ENCODE assay signal across 36 mouse cellular contexts in genomic region chr2:180304554-180304953, GRCm38 (mm10). TPM values are rescaled to one million over a fixed set of nuclear protein-coding genes. Genes with fewer than 3 reads are reported as not detected.
DNase-seq lines count a peak whose midpoint lies in the region; ATAC-seq and TF ChIP-seq lines count a peak whose summit lies in the region.
"Had no signal": no experiment of that assay in that cellular context is flagged by ENCODE, and none has a peak within 500 bp of the region (broad histone marks: within the 10 kb centered on the region; RNA-seq: fewer than 3 reads in every experiment).

No protein-coding gene starts in this region.

- no peak for DNase-seq in heart, adult 2 months
- DNase-seq in heart, postnatal 14 days = no peak
- DNase-seq in liver, adult 2 months (ENCODE audit: extremely low read depth, low read depth, low spot score) = no peak
- no peak for DNase-seq in liver, embryonic 11.5 days (ENCODE audit: low spot score)
- DNase-seq in midbrain, embryonic 11.5 days (ENCODE audit: low spot score, missing footprints) = peak; percentile 69
- DNase-seq in stomach, postnatal 0 days (ENCODE audit: low spot score) = no peak
- DNase-seq: adrenal gland, postnatal 14 days; cerebellum, adult 11-12 months; cerebellum, postnatal 10 days; gastrocnemius, postnatal 14 days; kidney, adult 2 months; layer of hippocampus, adult 9-11 months; liver, embryonic 13.5 days; lung, adult 2 months; right cerebral cortex, postnatal 4 days; thymus, postnatal 4 days had no signal

- peak; percentile 38 for TF ChIP-seq CTCF in heart, adult 2 months (IDR thresholded peaks at IDR 0.05)
- peak; percentile 14; the same call in 1 of the 2 replicates for TF ChIP-seq CTCF in liver, adult 2 months (IDR thresholded peaks at IDR 0.05; ENCODE audit: low read depth, low read length)
- peak; percentile 34 for TF ChIP-seq CTCF in stomach, postnatal 0 days (IDR thresholded peaks at IDR 0.05; ENCODE audit: low read depth)

- no peak overlapping the region for H3K4me2 ChIP-seq in liver, embryonic 11.5 days
- H3K4me2 ChIP-seq in midbrain, embryonic 11.5 days = no peak overlapping the region
- no peak overlapping the region for H3K4me2 ChIP-seq in midbrain, embryonic 13.5 days (replicated peaks)
- H3K4me2 ChIP-seq in stomach, postnatal 0 days (replicated peaks; ENCODE audit: low read depth) = no peak overlapping the region
- H3K4me2 ChIP-seq: embryonic facial prominence, embryonic 13.5 days; heart, embryonic 12.5 days; hindbrain, embryonic 14.5 days; limb, embryonic 13.5 days; liver, embryonic 13.5 days; midbrain, embryonic 12.5 days; neural tube, embryonic 13.5 days had no signal

- no peaks in the 10 kb centered on the region for H3K9me3 ChIP-seq in liver, embryonic 11.5 days (ENCODE audit: control insufficient read depth, low read length)
- no peaks in the 10 kb centered on the region for H3K9me3 ChIP-seq in midbrain, embryonic 11.5 days (ENCODE audit: control insufficient read depth, low read length)
- no peaks in the 10 kb centered on the region for H3K9me3 ChIP-seq in midbrain, embryonic 13.5 days
- no peaks in the 10 kb centered on the region for H3K9me3 ChIP-seq in stomach, postnatal 0 days (ENCODE audit: control insufficient read depth, low read length)
- H3K9me3 ChIP-seq: liver, embryonic 13.5 days; midbrain, embryonic 12.5 days; neural tube, embryonic 13.5 days had no signal

- H3K4me1 ChIP-seq in heart, adult 2 months (ENCODE audit: control insufficient read depth, insufficient read depth, low read length) = peaks cover 2% of the 10 kb centered on the region
- no peaks in the 10 kb centered on the region for H3K4me1 ChIP-seq in liver, adult 2 months (ENCODE audit: control insufficient read depth, insufficient read depth, low read length)
- peaks cover 13% of the 10 kb centered on the region for H3K4me1 ChIP-seq in liver, embryonic 11.5 days (replicated peaks; ENCODE audit: control insufficient read depth, insufficient read depth, low read length)
- H3K4me1 ChIP-seq in midbrain, embryonic 11.5 days (ENCODE audit: control insufficient read depth, insufficient read depth, low read length) = no peaks in the 10 kb centered on the region
- H3K4me1 ChIP-seq in midbrain, embryonic 13.5 days (replicated peaks) = no peaks in the 10 kb centered on the region
- H3K4me1 ChIP-seq in stomach, postnatal 0 days (replicated peaks; ENCODE audit: control insufficient read depth, insufficient read depth) = no peaks in the 10 kb centered on the region
- H3K4me1 ChIP-seq: embryonic facial prominence, embryonic 13.5 days; limb, embryonic 13.5 days; midbrain, embryonic 12.5 days; neural tube, embryonic 13.5 days had no signal

- H3K36me3 ChIP-seq in heart, adult 2 months (ENCODE audit: control insufficient read depth, insufficient read depth, low read length) = no peaks in the 10 kb centered on the region
- H3K36me3 ChIP-seq in liver, adult 2 months (ENCODE audit: control insufficient read depth, insufficient read depth, low read length) = no peaks in the 10 kb centered on the region
- H3K36me3 ChIP-seq in liver, embryonic 11.5 days (ENCODE audit: control insufficient read depth, insufficient read depth, low read length) = no peaks in the 10 kb centered on the region
- no peaks in the 10 kb centered on the region for H3K36me3 ChIP-seq in midbrain, embryonic 11.5 days (ENCODE audit: control insufficient read depth, insufficient read depth, low read length)
- no peaks in the 10 kb centered on the region for H3K36me3 ChIP-seq in midbrain, embryonic 13.5 days
- H3K36me3 ChIP-seq in stomach, postnatal 0 days (ENCODE audit: control insufficient read depth, insufficient read depth, low read length) = no peaks in the 10 kb centered on the region
- H3K36me3 ChIP-seq: embryonic facial prominence, embryonic 13.5 days; heart, embryonic 12.5 days; limb, embryonic 13.5 days; liver, embryonic 13.5 days; midbrain, embryonic 12.5 days; neural tube, embryonic 13.5 days had no signal

- no peak for TF ChIP-seq EP300 in heart, adult 2 months (IDR thresholded peaks at IDR 0.05; ENCODE audit: insufficient read depth, low read depth, low read length)
- no peak for TF ChIP-seq EP300 in stomach, postnatal 0 days (optimal IDR thresholded peaks at IDR 0.05)

- H3K79me2 ChIP-seq in heart, adult 2 months (replicated peaks; ENCODE audit: control insufficient read depth, insufficient read depth, low read length) = no peaks in the 10 kb centered on the region
- H3K79me2 ChIP-seq in liver, adult 2 months (ENCODE audit: control insufficient read depth, insufficient read depth, low read length) = no peaks in the 10 kb centered on the region

- intact Hi-C loops in heart, adult 2 months (cut with DNase I) = no loop called here
- intact Hi-C loops in heart, postnatal 14 days (cut with DNase I) = no loop called here

- no peaks in the 10 kb centered on the region for H3K27me3 ChIP-seq in heart, adult 2 months (ENCODE audit: control insufficient read depth, insufficient read depth, low read length)
- no peaks in the 10 kb centered on the region for H3K27me3 ChIP-seq in liver, adult 2 months (ENCODE audit: control insufficient read depth, insufficient read depth, low read length)
- H3K27me3 ChIP-seq in liver, embryonic 11.5 days (replicated peaks; ENCODE audit: control insufficient read depth, insufficient read depth, low read length) = no peaks in the 10 kb centered on the region
- no peaks in the 10 kb centered on the region for H3K27me3 ChIP-seq in midbrain, embryonic 11.5 days (ENCODE audit: control insufficient read depth, insufficient read depth, low read length)
- H3K27me3 ChIP-seq in midbrain, embryonic 13.5 days = no peaks in the 10 kb centered on the region
- no peaks in the 10 kb centered on the region for H3K27me3 ChIP-seq in stomach, postnatal 0 days (ENCODE audit: control insufficient read depth, insufficient read depth, low read length)
- H3K27me3 ChIP-seq: embryonic facial prominence, embryonic 13.5 days; heart, embryonic 12.5 days; limb, embryonic 13.5 days; liver, embryonic 13.5 days; neural tube, embryonic 13.5 days had no signal

- no peak overlapping the region for H3K27ac ChIP-seq in heart, adult 2 months
- no peak overlapping the region for H3K27ac ChIP-seq in liver, adult 2 months (replicated peaks; ENCODE audit: insufficient read depth, low read depth, low read length)
- no peak overlapping the region for H3K27ac ChIP-seq in liver, embryonic 11.5 days (ENCODE audit: low read depth, low read length)
- H3K27ac ChIP-seq in midbrain, embryonic 11.5 days (ENCODE audit: low read depth, low read length) = no peak overlapping the region
- H3K27ac ChIP-seq in midbrain, embryonic 13.5 days = no peak overlapping the region
- H3K27ac ChIP-seq in stomach, postnatal 0 days (replicated peaks) = no peak overlapping the region
- H3K27ac ChIP-seq: embryonic facial prominence, embryonic 13.5 days; hindbrain, embryonic 14.5 days; limb, embryonic 13.5 days; liver, embryonic 13.5 days; midbrain, embryonic 12.5 days; neural tube, embryonic 13.5 days had no signal

- no peak overlapping the region for H3K9ac ChIP-seq in heart, adult 2 months (ENCODE audit: low read depth, low read length)
- no peak overlapping the region for H3K9ac ChIP-seq in liver, adult 2 months (ENCODE audit: low read depth, low read length)
- no peak overlapping the region for H3K9ac ChIP-seq in liver, embryonic 11.5 days (ENCODE audit: low read depth, low read length)
- H3K9ac ChIP-seq in midbrain, embryonic 11.5 days (ENCODE audit: low read length) = no peak overlapping the region
- no peak overlapping the region for H3K9ac ChIP-seq in midbrain, embryonic 13.5 days (replicated peaks)
- no peak overlapping the region for H3K9ac ChIP-seq in stomach, postnatal 0 days (ENCODE audit: low read length)
- H3K9ac ChIP-seq: embryonic facial prominence, embryonic 13.5 days; heart, embryonic 12.5 days; hindbrain, embryonic 14.5 days; limb, embryonic 13.5 days; liver, embryonic 13.5 days; midbrain, embryonic 12.5 days; neural tube, embryonic 13.5 days had no signal

- no peak overlapping the region for H3K4me3 ChIP-seq in heart, adult 2 months
- H3K4me3 ChIP-seq in liver, adult 2 months (ENCODE audit: insufficient read depth, low read depth, low read length) = no peak overlapping the region
- no peak overlapping the region for H3K4me3 ChIP-seq in liver, embryonic 11.5 days (ENCODE audit: low read depth, low read length)
- no peak overlapping the region for H3K4me3 ChIP-seq in midbrain, embryonic 11.5 days (ENCODE audit: low read depth, low read length)
- no peak overlapping the region for H3K4me3 ChIP-seq in midbrain, embryonic 13.5 days (replicated peaks)
- no peak overlapping the region for H3K4me3 ChIP-seq in stomach, postnatal 0 days (ENCODE audit: low read depth, low read length)
- H3K4me3 ChIP-seq: embryonic facial prominence, embryonic 13.5 days; heart, embryonic 12.5 days; limb, embryonic 13.5 days; liver, embryonic 13.5 days; midbrain, embryonic 12.5 days; neural tube, embryonic 13.5 days had no signal

- no peak for ATAC-seq in liver, embryonic 11.5 days (replicated peaks; ENCODE audit: low FRiP score)
- ATAC-seq in midbrain, embryonic 11.5 days (ENCODE audit: low FRiP score) = no peak
- no peak for ATAC-seq in midbrain, embryonic 13.5 days
- no peak for ATAC-seq in stomach, postnatal 0 days (ENCODE audit: low FRiP score, low TSS enrichment)
- no peak for ATAC-seq in megakaryocyte-erythroid progenitor cell, adult 5-6 weeks (replicated peaks; ENCODE audit: low FRiP score, low TSS enrichment, poor library complexity, severe bottlenecking)
- ATAC-seq: forebrain, embryonic 16.5 days; inflammation-experienced regulatory T-cells, adult 6 months; Patski had no signal

- no peak for TF ChIP-seq POLR2A in heart, adult 2 months (IDR thresholded peaks at IDR 0.05; ENCODE audit: insufficient read depth, low read depth, low read length)
- no peak for TF ChIP-seq POLR2A in liver, adult 2 months (IDR thresholded peaks at IDR 0.05; ENCODE audit: extremely low read depth, insufficient read depth, low read length)

- 68% methylated on average over 4 of the region's 4 CpGs for WGBS in heart, adult 2 months
- WGBS in liver, adult 2 months = 58% methylated on average over 4 of the region's 4 CpGs
- 49% methylated on average over 4 of the region's 4 CpGs for WGBS in liver, embryonic 11.5 days
- 62% methylated on average over 4 of the region's 4 CpGs for WGBS in midbrain, embryonic 11.5 days
- WGBS in midbrain, embryonic 13.5 days = 59% methylated on average over 4 of the region's 4 CpGs
- WGBS in stomach, postnatal 0 days = 45% methylated on average over 4 of the region's 4 CpGs

RNA-seq across cellular contexts. Expression of gene Rbbp8nl, which starts 14.9 kb away (rescaled TPM):
- not detected for total RNA-seq in heart, adult 2 months (2021)
- not detected in 2 replicates for polyA plus RNA-seq in heart, adult 2 months (2012; rRNA removed)
- total RNA-seq in heart, postnatal 14 days (2021) = not detected
- not detected in 2 replicates for total RNA-seq in liver, adult 2 months (2014; rRNA removed)
- polyA plus RNA-seq in liver, adult 2 months (2012; rRNA removed) = not detected in 2 replicates
- polyA plus RNA-seq in liver, embryonic 11.5 days (2014; fragmentation: Nextera tagmentation; extraction: Ambion mirVana) = 0.10 and 0.16 TPM in 2 replicates
- not detected in 2 replicates for polyA plus RNA-seq in midbrain, embryonic 11.5 days (2014; fragmentation: Nextera tagmentation; extraction: Ambion mirVana)
- polyA plus RNA-seq in midbrain, embryonic 13.5 days (2015; fragmentation: Nextera tagmentation; extraction: Ambion mirVana) = not detected in 2 replicates
- 1.2 and 1.8 TPM in 2 replicates for polyA plus RNA-seq in stomach, postnatal 0 days (2015; fragmentation: Nextera tagmentation; extraction: Ambion mirVana)
- not detected in 2 replicates for total RNA-seq in megakaryocyte-erythroid progenitor cell, adult 5-6 weeks (2014; fragmentation: Nextera tagmentation)
- total RNA-seq in megakaryocyte-erythroid progenitor cell, adult 5-6 weeks (2017) = not detected in 2 replicates
- total RNA-seq: adrenal gland, postnatal 14 days; common myeloid progenitor, adult 5-6 weeks; gastrocnemius, postnatal 14 days; granulocyte monocyte progenitor cell, adult 5-6 weeks; hematopoietic stem cell, adult 5-6 weeks; left cerebral cortex, adult 18-20 months; left cerebral cortex, postnatal 25 days; megakaryocyte progenitor cell, adult 5-6 weeks had no signal
- polyA plus RNA-seq: forebrain, embryonic 16.5 days; heart, embryonic 12.5 days; heart, postnatal 0 days; hindbrain, embryonic 14.5 days; inflammation-experienced regulatory T-cells, adult 6 months; liver, embryonic 13.5 days; neural tube, embryonic 13.5 days; Patski; spleen, adult 2 months had no signal

RNA-seq across cellular contexts. Expression of gene Gata5, which starts 29.9 kb away (rescaled TPM):
- under 1 TPM; 0.63 to 0.89 TPM for total RNA-seq in heart, adult 2 months (2021)
- 1.1 TPM in 2 replicates for polyA plus RNA-seq in heart, adult 2 months (2012; rRNA removed)
- 1 to 10 TPM; 1.0 to 1.2 TPM for total RNA-seq in heart, postnatal 14 days (2021)
- total RNA-seq in liver, adult 2 months (2014; rRNA removed) = 0.09 TPM in 1 of 2 replicates, not detected in the other
- 0.09 and 0.16 TPM in 2 replicates for polyA plus RNA-seq in liver, adult 2 months (2012; rRNA removed)
- 7.6 and 7.7 TPM in 2 replicates for polyA plus RNA-seq in liver, embryonic 11.5 days (2014; fragmentation: Nextera tagmentation; extraction: Ambion mirVana)
- not detected in 2 replicates for polyA plus RNA-seq in midbrain, embryonic 11.5 days (2014; fragmentation: Nextera tagmentation; extraction: Ambion mirVana)
- polyA plus RNA-seq in midbrain, embryonic 13.5 days (2015; fragmentation: Nextera tagmentation; extraction: Ambion mirVana) = not detected in 2 replicates
- 5.9 and 6.6 TPM in 2 replicates for polyA plus RNA-seq in stomach, postnatal 0 days (2015; fragmentation: Nextera tagmentation; extraction: Ambion mirVana)
- total RNA-seq in megakaryocyte-erythroid progenitor cell, adult 5-6 weeks (2014; fragmentation: Nextera tagmentation) = not detected in 2 replicates
- not detected in 2 replicates for total RNA-seq in megakaryocyte-erythroid progenitor cell, adult 5-6 weeks (2017)
- total RNA-seq: common myeloid progenitor, adult 5-6 weeks; gastrocnemius, postnatal 14 days; granulocyte monocyte progenitor cell, adult 5-6 weeks; hematopoietic stem cell, adult 5-6 weeks; left cerebral cortex, adult 18-20 months; left cerebral cortex, postnatal 25 days; megakaryocyte progenitor cell, adult 5-6 weeks had no signal
- polyA plus RNA-seq: embryonic facial prominence, embryonic 13.5 days; forebrain, embryonic 16.5 days; inflammation-experienced regulatory T-cells, adult 6 months; midbrain, embryonic 12.5 days; Patski; thymus, postnatal 0 days had no signal

RNA-seq across cellular contexts. Expression of gene Cables2, which starts 31.3 kb away (rescaled TPM):
- 10 to 100 TPM; 11.2 to 14.3 TPM for total RNA-seq in heart, adult 2 months (2021)
- 17.6 and 26.7 TPM in 2 replicates for polyA plus RNA-seq in heart, adult 2 months (2012; rRNA removed)
- 10 to 100 TPM; 14.3 to 14.6 TPM for total RNA-seq in heart, postnatal 14 days (2021)
- 8.9 and 10.3 TPM in 2 replicates for total RNA-seq in liver, adult 2 months (2014; rRNA removed)
- polyA plus RNA-seq in liver, adult 2 months (2012; rRNA removed) = 29.2 and 29.5 TPM in 2 replicates
- polyA plus RNA-seq in liver, embryonic 11.5 days (2014; fragmentation: Nextera tagmentation; extraction: Ambion mirVana) = 9.4 and 9.6 TPM in 2 replicates
- 13.3 and 14.4 TPM in 2 replicates for polyA plus RNA-seq in midbrain, embryonic 11.5 days (2014; fragmentation: Nextera tagmentation; extraction: Ambion mirVana)
- 18.2 and 21.6 TPM in 2 replicates for polyA plus RNA-seq in midbrain, embryonic 13.5 days (2015; fragmentation: Nextera tagmentation; extraction: Ambion mirVana)
- polyA plus RNA-seq in stomach, postnatal 0 days (2015; fragmentation: Nextera tagmentation; extraction: Ambion mirVana) = 7.5 and 8.5 TPM in 2 replicates
- total RNA-seq in megakaryocyte-erythroid progenitor cell, adult 5-6 weeks (2014; fragmentation: Nextera tagmentation) = 13.8 and 14.4 TPM in 2 replicates
- 7.4 and 20.8 TPM in 2 replicates for total RNA-seq in megakaryocyte-erythroid progenitor cell, adult 5-6 weeks (2017)

RNA-seq across cellular contexts. Expression of gene Rps21, which starts 47.4 kb away (rescaled TPM):
- 100 to 1,000 TPM; 506 to 570 TPM for total RNA-seq in heart, adult 2 months (2021)
- 991 and 1,183 TPM in 2 replicates for polyA plus RNA-seq in heart, adult 2 months (2012; rRNA removed)
- 100 to 1,000 TPM; 460 to 507 TPM for total RNA-seq in heart, postnatal 14 days (2021)
- total RNA-seq in liver, adult 2 months (2014; rRNA removed) = 713 and 1,049 TPM in 2 replicates
- polyA plus RNA-seq in liver, adult 2 months (2012; rRNA removed) = 880 and 922 TPM in 2 replicates
- 736 and 852 TPM in 2 replicates for polyA plus RNA-seq in liver, embryonic 11.5 days (2014; fragmentation: Nextera tagmentation; extraction: Ambion mirVana)
- polyA plus RNA-seq in midbrain, embryonic 11.5 days (2014; fragmentation: Nextera tagmentation; extraction: Ambion mirVana) = 443 and 494 TPM in 2 replicates
- polyA plus RNA-seq in midbrain, embryonic 13.5 days (2015; fragmentation: Nextera tagmentation; extraction: Ambion mirVana) = 418 and 448 TPM in 2 replicates
- polyA plus RNA-seq in stomach, postnatal 0 days (2015; fragmentation: Nextera tagmentation; extraction: Ambion mirVana) = 604 and 680 TPM in 2 replicates
- 3,693 and 4,041 TPM in 2 replicates for total RNA-seq in megakaryocyte-erythroid progenitor cell, adult 5-6 weeks (2014; fragmentation: Nextera tagmentation)
- 2,831 and 3,324 TPM in 2 replicates for total RNA-seq in megakaryocyte-erythroid progenitor cell, adult 5-6 weeks (2017)
